Mouse (Mus musculus): ENCODE measurements around the gene Fndc3b. TPM values are rescaled to one million over a fixed set of nuclear protein-coding genes. Genes with fewer than 3 reads are reported as not detected.
A peak's percentile ranks its signal among the peaks of the same experiment; 100 is the strongest.

Fndc3b gene
- total RNA-seq, 2 experiments from 2014 or later: 18.9 to 26.2 TPM

DNA sequence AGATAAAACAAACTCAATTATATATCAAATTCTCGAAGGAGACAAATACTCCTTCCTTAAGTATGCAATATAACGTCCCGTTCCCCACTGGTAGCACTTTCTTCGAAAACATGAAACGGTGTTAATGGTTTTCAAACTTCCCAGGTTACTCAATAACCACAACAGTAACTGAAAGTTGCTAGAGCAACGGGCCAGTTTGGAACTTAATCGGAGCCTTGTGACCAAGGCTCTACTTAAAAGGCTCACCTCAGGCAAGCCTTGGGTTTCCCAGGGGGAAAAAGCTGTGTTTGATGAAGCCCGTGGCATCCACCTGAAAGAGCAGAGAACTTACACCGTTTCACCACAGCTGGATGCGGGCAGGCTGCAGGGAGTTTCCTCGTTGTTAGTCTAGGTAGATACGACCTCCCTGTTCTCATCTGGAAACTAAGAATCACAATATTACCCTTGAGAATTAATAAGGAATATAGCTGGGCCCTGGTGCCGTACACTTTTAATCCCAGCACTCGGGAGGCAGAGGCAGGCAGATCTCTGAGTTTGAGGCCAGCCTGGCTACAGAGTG is 25.4 kb downstream of the Fndc3b start:
- TF ChIP-seq CTCF (conservative IDR thresholded peaks at IDR 0.05): no peak
- Histone ChIP-seq H3K27ac (no peak overlapping the region), H3K4me3 (no peak overlapping the region)
- no peak for DNase-seq (ENCODE audit: low spot score in 2 of 2)

DNA sequence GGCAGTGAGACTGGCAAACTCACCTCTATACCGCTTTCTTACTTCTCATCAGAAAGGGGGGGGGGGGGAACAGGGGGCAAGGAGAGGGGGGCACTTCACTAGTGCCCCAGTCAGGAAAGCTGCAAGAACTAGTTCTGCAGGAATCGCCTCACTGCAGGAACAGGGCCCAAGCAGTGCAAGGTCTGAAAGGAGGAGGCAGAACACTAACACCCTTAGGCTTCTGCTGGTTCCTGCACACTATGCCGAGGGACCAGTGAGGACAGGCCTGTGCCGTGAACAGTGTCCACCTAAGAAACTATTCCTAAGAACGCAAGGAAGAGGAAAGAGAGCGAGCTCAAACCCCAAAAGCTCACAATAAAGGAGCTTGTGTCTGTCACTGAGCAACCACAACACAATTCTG is 26.0 kb downstream of the Fndc3b start:
- H3K4me3 ChIP-seq: no peak overlapping the region
- no peak for TF ChIP-seq CTCF (conservative IDR thresholded peaks at IDR 0.05)
- DNase-seq (ENCODE audit: low spot score in 2 of 2): no peak
- H3K27ac ChIP-seq: no peak overlapping the region

DNA sequence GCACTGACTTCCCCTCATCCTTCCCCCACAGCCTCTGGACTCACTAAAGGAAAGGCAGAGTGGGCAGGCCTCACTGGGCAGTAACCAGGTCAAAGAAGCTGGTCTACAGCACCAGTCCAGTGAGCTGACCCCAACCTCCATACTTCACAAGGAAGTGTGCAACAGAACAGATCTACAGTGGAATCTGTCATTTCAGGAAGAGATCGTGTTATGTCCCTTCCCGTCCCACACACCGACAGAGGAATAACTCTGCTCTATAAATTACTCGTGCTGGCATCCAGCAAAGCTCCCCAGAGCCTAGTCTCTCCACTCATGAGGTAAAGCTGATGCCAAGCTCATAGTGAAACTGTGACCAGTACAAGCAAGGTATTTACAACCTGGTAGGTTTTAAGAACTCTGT is 27.7 kb downstream of the Fndc3b start:
- no peak for DNase-seq (ENCODE audit: low spot score in 2 of 2)
- no peak overlapping the region for H3K27ac ChIP-seq
- H3K4me3 ChIP-seq: no peak overlapping the region
- no peak for TF ChIP-seq CTCF (conservative IDR thresholded peaks at IDR 0.05)

DNA sequence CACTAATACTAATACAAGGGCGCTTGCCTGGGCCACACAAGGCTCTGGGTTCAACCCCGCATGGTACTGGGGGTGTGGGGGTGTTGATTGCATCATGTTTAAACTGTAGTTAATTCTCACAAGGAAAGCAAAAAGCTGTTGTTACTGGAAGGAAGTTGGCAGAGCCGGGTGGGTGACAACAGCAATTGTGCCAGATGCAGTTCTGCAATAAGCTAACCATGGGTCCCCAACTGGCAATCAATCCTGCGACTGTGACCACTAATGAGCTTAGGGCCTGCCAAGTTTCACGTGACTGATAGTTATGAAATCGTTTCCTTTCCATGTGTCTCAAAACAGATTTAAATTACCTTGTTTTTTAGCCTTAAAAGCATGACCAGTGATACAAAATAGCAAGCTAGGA is 33.5 kb downstream of the Fndc3b start:
- no peak overlapping the region for H3K4me3 ChIP-seq
- H3K27ac ChIP-seq: no peak overlapping the region
- TF ChIP-seq CTCF (conservative IDR thresholded peaks at IDR 0.05): no peak
- no peak for DNase-seq (ENCODE audit: low spot score in 2 of 2)

DNA sequence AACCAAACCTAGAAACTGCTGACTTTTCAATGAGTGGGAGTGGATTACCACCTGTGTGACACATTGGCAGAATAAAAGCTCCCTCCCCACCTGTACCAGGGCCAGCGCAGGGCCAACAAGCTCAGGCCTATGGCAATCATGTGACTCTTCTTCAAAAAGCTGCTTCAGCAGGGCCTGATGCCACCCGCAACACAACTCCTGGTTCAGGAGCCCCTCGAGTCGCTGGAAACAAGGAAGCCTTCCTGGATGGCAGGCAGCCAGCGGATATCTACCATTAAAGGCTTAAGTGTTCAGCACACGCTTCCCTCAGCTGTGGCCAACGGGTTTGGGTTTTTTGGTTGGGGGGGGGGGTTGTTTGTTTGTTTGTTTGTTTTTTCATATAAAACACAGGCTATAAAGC is 37.4 kb downstream of the Fndc3b start:
- no peak overlapping the region for H3K4me3 ChIP-seq
- no peak overlapping the region for H3K27ac ChIP-seq
- no peak for DNase-seq (ENCODE audit: low spot score in 2 of 2)
- no peak for TF ChIP-seq CTCF (conservative IDR thresholded peaks at IDR 0.05)

DNA sequence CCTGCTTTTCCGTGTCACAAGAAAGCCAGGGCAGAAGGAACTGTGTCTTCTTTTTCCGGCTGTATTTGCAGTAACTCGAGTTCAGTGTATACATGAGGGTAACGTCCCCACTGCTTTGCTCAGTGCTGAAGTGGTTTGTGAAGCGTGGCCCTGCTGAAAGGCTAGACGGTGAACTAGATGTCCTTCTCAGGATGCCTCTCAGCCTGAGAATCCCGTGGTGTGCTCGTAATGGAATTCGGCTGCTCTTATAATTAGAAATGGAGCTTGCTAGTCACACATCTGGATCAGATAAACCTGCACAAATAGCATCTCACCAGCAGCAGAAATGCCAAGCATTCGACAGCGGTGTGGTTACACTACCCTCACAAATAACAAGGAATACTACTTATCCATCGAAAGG is 40.7 kb downstream of the Fndc3b start:
- no peak for TF ChIP-seq CTCF (conservative IDR thresholded peaks at IDR 0.05)
- no peak for DNase-seq (ENCODE audit: low spot score in 2 of 2)
- no peak overlapping the region for H3K27ac ChIP-seq
- no peak overlapping the region for H3K4me3 ChIP-seq

DNA sequence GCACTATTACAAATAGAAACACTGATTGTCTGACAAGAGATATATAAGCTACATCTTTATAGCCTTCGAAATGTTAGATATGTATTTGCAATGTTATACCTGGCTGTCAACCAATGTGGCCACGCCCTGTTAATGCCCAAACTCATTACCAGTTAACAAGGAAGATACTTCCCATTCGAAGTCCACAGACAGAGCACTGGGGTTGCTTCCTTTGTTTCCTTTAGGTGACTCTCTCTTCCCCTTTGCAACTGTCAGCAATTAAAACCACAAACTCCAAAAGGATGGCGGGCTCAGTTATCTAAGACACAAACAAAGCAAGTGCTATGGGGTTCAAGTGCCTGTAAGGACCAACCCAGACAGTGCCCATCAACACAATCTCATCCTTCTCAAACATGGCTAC is 43.8 kb downstream of the Fndc3b start:
- H3K27ac ChIP-seq: no peak overlapping the region
- H3K4me3 ChIP-seq: no peak overlapping the region
- TF ChIP-seq CTCF (conservative IDR thresholded peaks at IDR 0.05): no peak
- no peak for DNase-seq (ENCODE audit: low spot score in 2 of 2)

DNA sequence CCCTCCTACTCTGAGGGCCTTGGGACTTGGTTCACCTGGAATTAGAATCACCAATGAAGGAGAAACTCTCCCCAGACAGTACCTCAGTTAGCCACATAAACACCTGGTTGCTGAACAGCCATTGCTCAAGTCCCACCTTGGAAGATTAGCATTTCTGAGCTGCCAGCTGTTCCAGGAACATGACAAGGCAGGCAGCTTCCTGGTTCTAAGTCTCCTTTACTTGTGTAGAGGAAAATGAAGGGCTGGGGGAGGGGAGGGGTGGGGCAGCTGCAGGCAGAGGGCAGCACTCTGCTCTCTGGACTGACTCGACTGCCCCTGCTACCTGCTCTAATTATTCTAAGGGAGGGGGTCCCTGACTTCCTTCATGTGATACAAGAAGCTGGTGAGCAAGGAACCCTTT is 45.8 kb downstream of the Fndc3b start:
- H3K27ac ChIP-seq: no peak overlapping the region
- TF ChIP-seq CTCF (conservative IDR thresholded peaks at IDR 0.05): no peak
- DNase-seq (ENCODE audit: low spot score in 2 of 2): no peak
- no peak overlapping the region for H3K4me3 ChIP-seq

DNA sequence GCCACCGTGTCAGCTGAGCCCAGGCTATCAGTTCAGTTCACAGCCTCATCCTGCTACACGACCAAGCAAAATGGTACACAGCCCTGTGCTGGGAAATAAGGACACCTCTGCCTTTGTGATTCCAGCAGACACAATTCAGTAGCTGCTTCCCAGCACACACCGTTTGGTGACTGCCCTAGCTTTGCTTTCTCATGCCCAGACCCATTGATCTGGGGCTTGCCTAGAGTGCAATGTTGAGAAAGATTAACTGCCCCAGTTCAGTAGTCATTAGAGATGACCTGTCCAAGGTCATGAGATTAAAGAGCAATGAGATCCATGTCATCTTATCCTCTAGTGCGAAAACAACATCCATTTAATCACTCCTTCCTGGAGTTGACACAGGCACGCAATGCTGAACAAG is 47.9 kb downstream of the Fndc3b start:
- TF ChIP-seq CTCF (conservative IDR thresholded peaks at IDR 0.05): no peak
- H3K27ac ChIP-seq: no peak overlapping the region
- H3K4me3 ChIP-seq: no peak overlapping the region
- DNase-seq (ENCODE audit: low spot score in 2 of 2): no peak

DNA sequence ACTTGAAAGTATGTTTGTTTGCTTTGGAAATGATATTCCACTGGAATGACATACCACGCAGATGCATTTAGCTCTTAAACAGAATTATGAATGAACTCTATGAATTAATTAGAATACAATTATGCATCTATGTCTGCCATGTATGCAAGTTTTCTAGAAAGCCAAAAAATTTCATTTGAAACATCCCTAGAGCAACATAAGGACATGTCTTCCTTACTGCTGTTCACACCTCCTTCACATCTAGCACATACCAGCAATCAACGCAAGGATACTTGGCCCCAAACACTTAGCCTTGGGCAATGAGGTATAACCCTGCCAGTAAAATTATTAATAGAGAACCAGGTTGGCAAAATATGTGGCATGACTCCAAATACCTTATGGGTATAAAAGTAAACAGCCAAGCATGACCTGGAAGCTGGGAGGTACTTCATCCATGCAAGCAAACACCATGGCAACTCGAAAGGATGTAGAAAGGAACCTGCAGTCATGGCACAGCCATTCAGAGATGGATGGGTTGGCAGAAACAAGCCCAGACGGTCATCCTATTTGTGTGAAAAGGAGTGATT is 52.8 kb downstream of the Fndc3b start:
- Histone ChIP-seq H3K4me3 (no peak overlapping the region), H3K27ac (no peak overlapping the region)
- TF ChIP-seq CTCF (conservative IDR thresholded peaks at IDR 0.05): no peak
- no peak for DNase-seq (ENCODE audit: low spot score in 2 of 2)

DNA sequence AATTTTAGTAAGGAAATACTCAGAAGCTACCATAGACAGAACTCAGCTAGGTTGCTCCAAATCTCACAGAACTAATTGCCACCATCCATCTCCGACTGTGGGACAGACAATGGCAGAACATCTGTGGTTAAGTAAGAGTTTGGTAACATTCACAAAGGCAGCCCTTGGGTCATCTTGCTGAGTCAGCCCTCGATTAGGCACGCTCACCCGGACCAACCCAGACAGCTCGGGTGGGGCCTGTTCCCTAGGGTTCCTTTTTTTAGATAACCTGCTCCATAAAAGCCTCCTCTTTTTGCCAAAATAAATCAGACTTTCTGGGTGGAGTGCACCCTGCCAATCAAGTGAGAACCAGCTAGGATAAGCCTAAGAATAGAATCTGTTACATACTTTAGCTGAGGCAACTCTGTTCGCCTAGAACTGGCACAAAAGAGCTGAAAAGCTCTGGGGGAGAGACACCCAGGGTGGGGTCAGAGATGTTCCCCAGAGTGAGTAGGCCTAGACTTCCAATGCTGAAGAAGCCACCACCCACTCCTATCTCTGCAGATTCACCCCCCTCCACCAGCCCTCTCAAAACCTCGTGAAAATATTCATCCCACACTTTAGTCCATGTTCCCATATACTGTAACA is 54.2 kb downstream of the Fndc3b start:
- DNase-seq (ENCODE audit: low spot score in 2 of 2): no peak
- no peak for TF ChIP-seq CTCF (conservative IDR thresholded peaks at IDR 0.05)

DNA sequence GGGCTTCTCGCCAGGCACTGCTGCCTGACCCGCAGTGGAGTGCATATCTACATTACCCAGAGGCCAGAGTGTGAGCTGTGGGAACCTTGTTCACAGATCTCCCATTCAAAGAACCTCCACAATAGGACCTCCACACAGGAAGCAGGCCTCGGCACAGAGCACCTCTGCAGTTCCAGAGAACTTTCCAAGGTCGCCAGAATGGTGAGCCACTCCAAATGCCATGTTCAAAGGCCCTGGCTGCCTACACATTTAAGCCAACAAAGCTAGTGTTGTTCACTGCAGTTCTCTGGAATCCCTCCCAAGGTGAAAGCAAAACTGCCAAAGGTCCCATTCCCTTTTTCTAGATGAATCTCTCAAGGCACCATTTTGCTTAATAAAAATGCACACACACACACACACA is 55.4 kb downstream of the Fndc3b start:
- Histone ChIP-seq H3K4me3 (no peak overlapping the region), H3K27ac (peak overlapping the region; percentile 61)
- TF ChIP-seq CTCF (conservative IDR thresholded peaks at IDR 0.05): no peak
- no peak for DNase-seq (ENCODE audit: low spot score in 2 of 2)

More for the DNA sequence above, 54.2 kb downstream of the Fndc3b start:
- H3K27ac ChIP-seq: 0 out of 2 replicates have a peak overlapping the region, but pooled peaks have one; percentile 8
- H3K4me3 ChIP-seq: no peak overlapping the region

DNA sequence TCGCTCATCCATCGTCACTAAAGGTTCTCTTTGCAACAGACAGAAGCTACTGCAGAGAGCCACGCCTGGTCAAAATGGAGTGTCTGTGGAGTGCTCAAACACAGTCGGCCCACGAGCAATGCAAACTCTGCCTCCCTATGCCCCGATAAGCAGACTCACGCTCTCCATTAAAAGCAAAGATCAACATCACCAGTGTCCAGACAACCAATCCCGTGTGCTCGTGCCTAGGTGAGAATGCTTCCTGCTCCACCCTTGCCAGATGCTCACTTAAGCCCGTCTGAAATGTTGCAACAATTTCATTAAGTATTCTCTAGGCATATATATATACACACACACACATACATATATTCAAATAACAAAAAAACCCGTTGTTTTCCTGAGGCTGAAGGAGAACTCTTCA is 56.1 kb downstream of the Fndc3b start:
- Histone ChIP-seq H3K27ac (no peak overlapping the region; the same call in 1 of the 2 replicates), H3K4me3 (no peak overlapping the region)
- no peak for TF ChIP-seq CTCF (conservative IDR thresholded peaks at IDR 0.05)
- DNase-seq (ENCODE audit: low spot score in 2 of 2): no peak

DNA sequence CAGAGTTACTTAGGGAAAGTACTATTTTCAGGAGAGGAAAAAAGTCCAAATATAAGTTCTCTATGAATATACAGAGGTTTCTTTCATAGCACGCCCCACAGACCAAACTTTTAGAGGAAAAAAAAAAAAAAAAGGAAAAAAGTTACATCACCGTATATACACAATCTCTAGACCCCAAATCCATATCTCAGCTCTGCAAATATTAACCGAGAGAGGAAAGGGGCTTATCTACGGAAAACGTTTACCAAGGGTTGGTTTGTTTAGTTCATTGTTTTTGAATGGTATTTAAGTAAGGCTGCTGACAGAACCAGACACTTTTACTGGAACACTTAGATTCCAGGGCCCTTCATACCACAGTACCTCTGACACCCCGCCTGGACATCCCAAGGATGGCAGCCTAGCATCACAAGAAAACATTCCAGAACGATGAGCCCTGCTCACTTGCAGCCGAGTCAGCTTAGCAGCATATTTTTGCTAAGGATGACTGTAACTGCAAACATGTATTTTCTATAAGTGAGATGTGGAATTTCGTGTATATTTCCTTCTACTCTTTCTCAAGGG is 58.6 kb downstream of the Fndc3b start:
- DNase-seq (ENCODE audit: low spot score in 2 of 2): no peak
- no peak for TF ChIP-seq CTCF (conservative IDR thresholded peaks at IDR 0.05)
- Histone ChIP-seq H3K27ac (no peak overlapping the region), H3K4me3 (no peak overlapping the region)
